In the genomic region with DNA sequence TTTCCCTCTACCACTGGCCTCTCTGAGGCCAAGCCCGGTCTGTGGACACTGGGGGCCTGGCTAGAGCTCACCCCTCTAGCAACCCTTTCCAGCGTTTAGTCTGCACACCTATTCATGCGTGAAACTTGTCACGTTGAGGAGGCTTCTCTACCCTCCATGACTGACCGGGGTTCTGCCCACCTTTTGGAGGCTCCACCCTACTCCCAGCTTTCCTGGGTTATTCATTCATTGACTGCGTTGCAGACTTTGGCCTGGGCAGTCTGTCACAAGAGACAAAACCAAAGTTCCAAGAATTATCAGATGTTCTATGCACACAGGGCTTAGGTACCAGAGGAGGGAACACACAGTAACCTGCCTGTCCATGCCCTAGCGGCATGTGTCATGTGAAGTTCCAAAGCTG, we compare ENCODE assay signal across 16 mouse cellular contexts. TPM values are rescaled to one million over a fixed set of nuclear protein-coding genes. Genes with fewer than 3 reads are reported as not detected.
DNase-seq lines count a peak whose midpoint lies in the region; ATAC-seq and TF ChIP-seq lines count a peak whose summit lies in the region.
"Had no signal": no experiment of that assay in that cellular context is flagged by ENCODE, and none has a peak within 500 bp of the region (broad histone marks: within the 10 kb centered on the region; RNA-seq: fewer than 3 reads in every experiment).

No protein-coding gene starts in this region.

- DNase-seq in liver, adult 2 months (ENCODE audit: extremely low read depth, low read depth, low spot score): peak; percentile 99
- DNase-seq in liver: no peak
- DNase-seq in stomach, postnatal 0 days (ENCODE audit: low spot score): peak; percentile 51
- no peak for DNase-seq in embryonic facial prominence, embryonic 10.5 days (ENCODE audit: low spot score)
- no peak for DNase-seq in gastrocnemius, postnatal 14 days
- no peak for DNase-seq in thymus, postnatal 36 days
- DNase-seq: B cell, adult 2 months; heart, postnatal 10 days; retina, postnatal 1 day had no signal

- no peaks in the 10 kb centered on the region for H3K27me3 ChIP-seq in liver, adult 2 months (ENCODE audit: control insufficient read depth, insufficient read depth, low read length)
- H3K27me3 ChIP-seq in kidney, embryonic 14.5 days (ENCODE audit: control insufficient read depth, insufficient read depth, low read length): no peaks in the 10 kb centered on the region
- no peaks in the 10 kb centered on the region for H3K27me3 ChIP-seq in liver, embryonic 12.5 days (replicated peaks)
- H3K27me3 ChIP-seq in stomach, postnatal 0 days (ENCODE audit: control insufficient read depth, insufficient read depth, low read length): no peaks in the 10 kb centered on the region
- H3K27me3 ChIP-seq in embryonic facial prominence, embryonic 10.5 days (replicated peaks; ENCODE audit: low read depth, poor library complexity, severe bottlenecking): no peaks in the 10 kb centered on the region
- H3K27me3 ChIP-seq: embryonic facial prominence, embryonic 13.5 days; neural tube, embryonic 15.5 days; Patski had no signal

- intact Hi-C loops in gastrocnemius, postnatal 14 days (cut with DNase I; ENCODE audit: low total_unique reads): loop anchor here (10.0 kb wide), 1 partner anchor 60 kb away; no protein-coding TSS in a partner anchor

- peak overlapping the region; percentile 99 for H3K27ac ChIP-seq in liver, adult 2 months (replicated peaks; ENCODE audit: insufficient read depth, low read depth, low read length)
- H3K27ac ChIP-seq in kidney, embryonic 14.5 days (ENCODE audit: low read depth, low read length): no peak overlapping the region
- H3K27ac ChIP-seq in liver, embryonic 12.5 days: peak overlapping the region; percentile 29
- H3K27ac ChIP-seq in stomach, postnatal 0 days (replicated peaks): no peak overlapping the region; the same call in 1 of the 2 replicates
- no peak overlapping the region for H3K27ac ChIP-seq in embryonic facial prominence, embryonic 10.5 days (replicated peaks)
- H3K27ac ChIP-seq: embryonic facial prominence, embryonic 13.5 days; hindbrain, embryonic 14.5 days; neural tube, embryonic 15.5 days had no signal

- no peak for TF ChIP-seq EP300 in stomach, postnatal 0 days (optimal IDR thresholded peaks at IDR 0.05)

- no peak for TF ChIP-seq CTCF in liver, adult 2 months (IDR thresholded peaks at IDR 0.05; ENCODE audit: low read depth, low read length)
- TF ChIP-seq CTCF in stomach, postnatal 0 days (IDR thresholded peaks at IDR 0.05; ENCODE audit: low read depth): no peak

- no peak overlapping the region for H3K4me3 ChIP-seq in liver, adult 2 months (ENCODE audit: insufficient read depth, low read depth, low read length)
- no peak overlapping the region for H3K4me3 ChIP-seq in kidney, embryonic 14.5 days (ENCODE audit: low read length)
- H3K4me3 ChIP-seq in liver, embryonic 12.5 days: no peak overlapping the region
- H3K4me3 ChIP-seq in stomach, postnatal 0 days (ENCODE audit: low read depth, low read length): no peak overlapping the region
- no peak overlapping the region for H3K4me3 ChIP-seq in embryonic facial prominence, embryonic 10.5 days
- H3K4me3 ChIP-seq: embryonic facial prominence, embryonic 13.5 days; megakaryocyte, embryonic 14.5 days; neural tube, embryonic 15.5 days had no signal

- peak; percentile 43; the same call in 1 of the 2 replicates for ATAC-seq in kidney, embryonic 14.5 days (ENCODE audit: low FRiP score, low TSS enrichment)
- peak; percentile 33 for ATAC-seq in liver, embryonic 12.5 days
- peak; percentile 33 for ATAC-seq in stomach, postnatal 0 days (ENCODE audit: low FRiP score, low TSS enrichment)
- ATAC-seq: Patski had no signal

- H3K9me3 ChIP-seq in kidney, embryonic 14.5 days (ENCODE audit: control insufficient read depth, low read length): no peaks in the 10 kb centered on the region
- H3K9me3 ChIP-seq in liver, embryonic 12.5 days (replicated peaks): no peaks in the 10 kb centered on the region
- no peaks in the 10 kb centered on the region for H3K9me3 ChIP-seq in stomach, postnatal 0 days (ENCODE audit: control insufficient read depth, low read length)
- no peaks in the 10 kb centered on the region for H3K9me3 ChIP-seq in embryonic facial prominence, embryonic 10.5 days
- H3K9me3 ChIP-seq: embryonic facial prominence, embryonic 13.5 days; megakaryocyte, embryonic 14.5 days; neural tube, embryonic 15.5 days had no signal

- TF ChIP-seq POLR2A in liver, adult 2 months (IDR thresholded peaks at IDR 0.05; ENCODE audit: extremely low read depth, insufficient read depth, low read length): no peak

- peak overlapping the region; percentile 76 for H3K9ac ChIP-seq in liver, adult 2 months (ENCODE audit: low read depth, low read length)
- H3K9ac ChIP-seq in kidney, embryonic 14.5 days (ENCODE audit: low read depth, low read length): no peak overlapping the region
- H3K9ac ChIP-seq in liver, embryonic 12.5 days: no peak overlapping the region
- H3K9ac ChIP-seq in stomach, postnatal 0 days (ENCODE audit: low read length): no peak overlapping the region
- H3K9ac ChIP-seq: embryonic facial prominence, embryonic 13.5 days; hindbrain, embryonic 14.5 days; neural tube, embryonic 15.5 days had no signal

- H3K4me2 ChIP-seq in kidney, embryonic 14.5 days (replicated peaks; ENCODE audit: low read depth, low read length): no peak overlapping the region
- H3K4me2 ChIP-seq in liver, embryonic 12.5 days: 0 out of 2 replicates have a peak overlapping the region, but pooled peaks have one; percentile 2
- no peak overlapping the region for H3K4me2 ChIP-seq in stomach, postnatal 0 days (replicated peaks; ENCODE audit: low read depth)
- H3K4me2 ChIP-seq: embryonic facial prominence, embryonic 13.5 days; hindbrain, embryonic 14.5 days; neural tube, embryonic 15.5 days had no signal

- WGBS in liver, adult 2 months: 16% methylated on average over 7 of the region's 7 CpGs
- WGBS in kidney, embryonic 14.5 days: 53% methylated on average over 7 of the region's 7 CpGs
- WGBS in liver, embryonic 12.5 days (ENCODE audit: insufficient replicate concordance): 78% methylated on average over 7 of the region's 7 CpGs
- WGBS in stomach, postnatal 0 days: 69% methylated on average over 7 of the region's 7 CpGs
- 86% methylated on average over 7 of the region's 7 CpGs for WGBS in embryonic facial prominence, embryonic 10.5 days

- H3K4me1 ChIP-seq in liver, adult 2 months (ENCODE audit: control insufficient read depth, insufficient read depth, low read length): peaks cover 62% of the 10 kb centered on the region
- peaks cover 69% of the 10 kb centered on the region for H3K4me1 ChIP-seq in kidney, embryonic 14.5 days (ENCODE audit: control insufficient read depth, insufficient read depth, low read length)
- H3K4me1 ChIP-seq in liver, embryonic 12.5 days: peaks cover 98% of the 10 kb centered on the region
- H3K4me1 ChIP-seq in stomach, postnatal 0 days (replicated peaks; ENCODE audit: control insufficient read depth, insufficient read depth): peaks cover 42% of the 10 kb centered on the region
- H3K4me1 ChIP-seq in embryonic facial prominence, embryonic 10.5 days: peaks cover 65% of the 10 kb centered on the region

- H3K36me3 ChIP-seq in liver, adult 2 months (ENCODE audit: control insufficient read depth, insufficient read depth, low read length): peaks cover 2% of the 10 kb centered on the region; the same call in 1 of the 2 replicates
- peaks cover 10% of the 10 kb centered on the region; the same call in 1 of the 2 replicates for H3K36me3 ChIP-seq in kidney, embryonic 14.5 days (ENCODE audit: control insufficient read depth, insufficient read depth, low read length)
- H3K36me3 ChIP-seq in liver, embryonic 12.5 days: peaks cover 99% of the 10 kb centered on the region
- H3K36me3 ChIP-seq in stomach, postnatal 0 days (ENCODE audit: control insufficient read depth, insufficient read depth, low read length): peaks cover 2% of the 10 kb centered on the region; the same call in 1 of the 2 replicates
- H3K36me3 ChIP-seq in embryonic facial prominence, embryonic 10.5 days (replicated peaks): peaks cover 72% of the 10 kb centered on the region

- peaks cover 58% of the 10 kb centered on the region; the same call in 1 of the 2 replicates for H3K79me2 ChIP-seq in liver, adult 2 months (ENCODE audit: control insufficient read depth, insufficient read depth, low read length)

RNA-seq across cellular contexts. Expression of a gene that starts 6.8 kb away (rescaled TPM):
- total RNA-seq in liver, adult 2 months (2014; rRNA removed): 40.2 and 43.7 TPM in 2 replicates
- polyA plus RNA-seq in liver, adult 2 months (2012; rRNA removed): 110 and 121 TPM in 2 replicates
- polyA plus RNA-seq in kidney, embryonic 14.5 days (2014; fragmentation: Nextera tagmentation; extraction: Ambion mirVana): 8.9 and 10.1 TPM in 2 replicates
- polyA plus RNA-seq in liver, embryonic 12.5 days (2016; fragmentation: Nextera tagmentation; extraction: Ambion mirVana): 21.9 and 23.6 TPM in 2 replicates
- polyA plus RNA-seq in stomach, postnatal 0 days (2015; fragmentation: Nextera tagmentation; extraction: Ambion mirVana): 5.7 and 6.8 TPM in 2 replicates
- polyA plus RNA-seq in embryonic facial prominence, embryonic 10.5 days (2016; fragmentation: Nextera tagmentation; extraction: Ambion mirVana): 3.9 and 4.5 TPM in 2 replicates
- total RNA-seq in gastrocnemius, postnatal 14 days (2021): 10 to 100 TPM; 17.8 to 23.1 TPM

Comparison
In these comparisons a context has a peak if more than half of its experiments do, and no peak if none do; other contexts are left out.
1. DNase-seq: peak in liver, adult 2 months (single experiment) and stomach, postnatal 0 days (single experiment); none in liver (single experiment), embryonic facial prominence, embryonic 10.5 days (single experiment), gastrocnemius, postnatal 14 days (single experiment) and thymus, postnatal 36 days (0 of 2).
2. H3K27ac ChIP-seq: peak in liver, adult 2 months (single experiment) and liver, embryonic 12.5 days (single experiment); none in kidney, embryonic 14.5 days (single experiment), stomach, postnatal 0 days (single experiment) and embryonic facial prominence, embryonic 10.5 days (single experiment).
3. Peak in every context shown above with its lines, with median percentiles within 50 percentile points of each other: ATAC-seq.